Mouse (Mus musculus) embryonic facial prominence, embryonic 10.5 days (tissue): Measurements from ENCODE around the gene Ugt2b37. TPM values are rescaled to one million over a fixed set of nuclear protein-coding genes. Genes with fewer than 3 reads are reported as not detected.
"Not testable (repeated sequence)": the region's sequence is repeated elsewhere in the genome, so short reads cannot be mapped to it uniquely, and the experiment has no call there.

Source experiments
- DNase-seq: peaks from one replicate; pipeline ENCODE4 v3.0.0-alpha.2; 2017; ENCODE audit warnings: low spot score
- H3K27ac ChIP-seq: fragments of 300-500 bp; sonication (generic); replicated peaks from 2 replicates; pipeline ENCODE4 v1.5.1; 2016; ENCODE audit warnings: mild to moderate bottlenecking
- H3K27me3 ChIP-seq: fragments of 300-500 bp; sonication (generic); replicated peaks from 2 replicates; pipeline ENCODE4 v1.6.1; 2016; ENCODE audit warnings: low read depth, mild to moderate bottlenecking; ENCODE audit not compliant: poor library complexity, severe bottlenecking
- H3K36me3 ChIP-seq: fragments of 300-500 bp; sonication (generic); replicated peaks from 2 replicates; pipeline ENCODE4 v1.6.1; 2016; ENCODE audit warnings: mild to moderate bottlenecking, moderate library complexity
- H3K4me1 ChIP-seq: fragments of 300-500 bp; sonication (generic); 2 replicates; pipeline ENCODE4 v1.6.1; 2016
- H3K4me3 ChIP-seq: fragments of 300-500 bp; sonication (generic); 2 replicates; pipeline ENCODE4 v1.5.1; 2016; ENCODE audit warnings: mild to moderate bottlenecking, moderate library complexity
- H3K9me3 ChIP-seq: fragments of 300-500 bp; sonication (generic); 2 replicates; pipeline ENCODE4 v1.6.1; 2016; ENCODE audit warnings: mild to moderate bottlenecking
- WGBS: fragments of 180-500 bp; shearing (Covaris S2); methylation state at CpG from one replicate; pipeline ENCODE4 v1.1.7; 2016; 5-methylcytosine and 5-hydroxymethylcytosine counted together
- polyA plus RNA-seq: library from polyadenylated mRNA; unstranded; fragments of >200 nt; fragmentation: Nextera tagmentation; extraction: Ambion mirVana; gene quantifications from 2 replicates; pipeline ENCODE4 v1.2.1, GENCODE M21; 2016

Ugt2b37 gene
- polyA plus RNA-seq = not detected in 2 replicates

- DNase-seq, H3K27me3 ChIP-seq, H3K9me3 ChIP-seq, H3K4me1 ChIP-seq, H3K36me3 ChIP-seq, H3K27ac ChIP-seq, H3K4me3 ChIP-seq: not testable (repeated sequence)
- 89% methylated on average over 3 of the region's 3 CpGs for WGBS
Observed at GRCm38 (mm10) chr5:87254676-87255075, at the start of gene Ugt2b37. TSS of gene Ugt2b37 (minus strand) at chr5:87254804.

- not testable (repeated sequence) for H3K27ac ChIP-seq, H3K9me3 ChIP-seq, H3K4me3 ChIP-seq, H3K4me1 ChIP-seq, H3K27me3 ChIP-seq, DNase-seq, H3K36me3 ChIP-seq
- WGBS = 89% methylated on average over 4 of the region's 4 CpGs
Observed at GRCm38 (mm10) chr5:87286180-87286579, 31.6 kb upstream of the Ugt2b37 start.

DNA sequence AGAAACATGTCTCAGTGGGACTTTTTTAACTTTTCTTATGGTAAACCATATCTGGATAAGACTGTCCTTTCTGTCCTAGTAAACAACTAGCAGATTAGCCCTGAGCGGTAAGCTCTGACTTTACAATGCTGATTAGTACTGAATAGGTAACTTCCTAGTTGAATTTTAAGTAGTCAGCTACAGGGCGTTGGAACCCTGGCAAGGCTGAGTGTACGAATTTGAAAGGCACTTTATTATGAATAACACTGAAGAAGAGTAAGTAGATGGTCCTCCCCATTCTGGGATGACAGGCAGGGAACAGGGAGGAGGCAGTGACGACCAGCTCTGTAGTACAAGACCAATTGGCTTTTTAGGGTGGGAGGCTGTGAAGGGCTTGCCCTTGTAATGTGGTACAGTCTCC lies 21.4 kb upstream of the Ugt2b37 start:
- WGBS = 92% methylated on average over 4 of the region's 4 CpGs
- not testable (repeated sequence) for H3K4me3 ChIP-seq, H3K27me3 ChIP-seq, H3K4me1 ChIP-seq, H3K27ac ChIP-seq, H3K9me3 ChIP-seq, H3K36me3 ChIP-seq, DNase-seq

- Histone ChIP-seq H3K27me3 (no peaks in the 10 kb centered on the region), H3K4me1 (no peaks in the 10 kb centered on the region), H3K27ac (no peak overlapping the region), H3K36me3 (no peaks in the 10 kb centered on the region), H3K4me3 (no peak overlapping the region), H3K9me3 (no peaks in the 10 kb centered on the region)
- WGBS = 84% methylated on average over 6 of the region's 6 CpGs
- DNase-seq = no peak
Observed at GRCm38 (mm10) chr5:87275581-87275980, 21.0 kb upstream of the Ugt2b37 start.

GRCm38 (mm10) chr5:87255831-87256230 lies 1.2 kb upstream of the Ugt2b37 start:
- no peaks in the 10 kb centered on the region for H3K27me3 ChIP-seq
- H3K9me3 ChIP-seq = no peaks in the 10 kb centered on the region
- H3K36me3 ChIP-seq = no peaks in the 10 kb centered on the region
- no peaks in the 10 kb centered on the region for H3K4me1 ChIP-seq
- DNase-seq = no peak
- 85% methylated on average over 3 of the region's 3 CpGs for WGBS
- no peak overlapping the region for H3K4me3 ChIP-seq
- H3K27ac ChIP-seq = no peak overlapping the region

- H3K27ac ChIP-seq, H3K36me3 ChIP-seq, H3K27me3 ChIP-seq, H3K4me3 ChIP-seq, H3K9me3 ChIP-seq, DNase-seq, H3K4me1 ChIP-seq: not testable (repeated sequence)
Observed at GRCm38 (mm10) chr5:87242140-87242539, 12.5 kb downstream of the Ugt2b37 start.

GRCm38 (mm10) chr5:87196430-87196829 lies 58.2 kb downstream of the Ugt2b37 start:
- DNase-seq = not testable (repeated sequence)

More at GRCm38 (mm10) chr5:87196430-87196829, 58.2 kb downstream of the Ugt2b37 start:
- not testable (repeated sequence) for H3K27me3 ChIP-seq, H3K4me1 ChIP-seq, H3K4me3 ChIP-seq, H3K9me3 ChIP-seq, H3K27ac ChIP-seq, H3K36me3 ChIP-seq
- WGBS = 68% methylated on average over 2 of the region's 2 CpGs

Other genes with a start within 250 kb of the Ugt2b37 start
- gene Ugt2b36, start 162.2 kb downstream of the Ugt2b37 start, polyA plus RNA-seq = not detected in 2 replicates
- not detected in 2 replicates for gene Ugt2b5, start 114.5 kb downstream of the Ugt2b37 start, polyA plus RNA-seq
- not detected in 2 replicates for gene Ugt2a3, start 82.4 kb upstream of the Ugt2b37 start, polyA plus RNA-seq
- gene Ugt2b38, start 169.4 kb upstream of the Ugt2b37 start, polyA plus RNA-seq = not detected in 2 replicates
- 0.10 TPM in 1 of 2 replicates, not detected in the other for gene Ugt2a2, start 227.5 kb upstream of the Ugt2b37 start, polyA plus RNA-seq
- not detected in 2 replicates for gene Gm43638, start 232.0 kb upstream of the Ugt2b37 start, polyA plus RNA-seq
- gene Ugt2a1, start 236.1 kb upstream of the Ugt2b37 start, polyA plus RNA-seq = not detected in 2 replicates